Mouse (Mus musculus): ENCODE measurements around the gene Notum.

DNA sequence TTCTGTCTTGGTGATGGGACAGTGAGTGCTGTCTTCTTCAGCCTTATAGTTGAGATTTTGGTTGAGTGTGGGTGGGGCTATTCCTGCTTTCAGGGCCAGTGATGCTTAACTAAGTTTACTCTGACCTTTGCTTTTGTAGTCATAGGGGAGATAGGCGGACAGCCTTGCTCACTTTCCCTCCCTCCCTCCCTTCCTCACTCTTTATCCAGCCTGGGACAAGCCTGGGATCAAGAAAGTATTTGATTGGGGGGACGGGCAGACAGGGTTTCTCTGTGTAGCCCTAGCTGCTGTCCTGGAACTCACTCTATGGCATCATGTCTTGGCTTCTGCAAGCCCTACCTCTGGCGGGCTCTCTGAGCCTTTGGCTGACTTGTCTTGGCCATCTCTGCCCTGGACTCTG is 32.5 kb upstream of the Notum start:
- TF ChIP-seq CTCF (IDR thresholded peaks at IDR 0.05; ENCODE audit: low read depth) (no peak), EP300 (IDR thresholded peaks at IDR 0.05; ENCODE audit: low read depth) (no peak)
